Mouse (Mus musculus) left cerebral cortex, adult 2 months (tissue): ENCODE data around the gene Pdcl2. TPM values are rescaled to one million over a fixed set of nuclear protein-coding genes. Genes with fewer than 3 reads are reported as not detected.

Experiments used
- DNase-seq, 2 experiments: peaks; one replicate each; pipeline ENCODE4 v3.0.0; 2021 to 2022; ENCODE audit warnings: low spot score in 2 of 2, mixed read lengths in 1 of 2; ENCODE audit errors: extremely low spot score in 1 of 2
- H3K27ac ChIP-seq: fragments of 200-600 bp; 2 replicates; pipeline ENCODE4 v1.8.1; 2022
- H3K4me3 ChIP-seq: fragments of 200-600 bp; 2 replicates; pipeline ENCODE4 v1.8.1; 2022
- CTCF ChIP-seq: fragments of 200-600 bp; IDR thresholded peaks from 2 replicates; pipeline ENCODE4 v1.8.1; 2022; ENCODE audit warnings: antibody characterized with exemption, mild to moderate bottlenecking, moderate library complexity
- intact Hi-C: fragments of 180-260 bp; cut with DNase I; formaldehyde crosslinking; loops from one replicate; pipeline ENCODE4 v1.15.1; 2025
- long read RNA-seq, 2 experiments: library from polyadenylated mRNA; stranded (forward); transcript quantifications; one replicate each; pipeline ENCODE4 v2.0.0; 2021; ENCODE audit warnings: borderline mapping rate in 2 of 2
- total RNA-seq, 2 experiments: library from RNA; stranded (reverse); gene quantifications; 2 replicates each; pipeline ENCODE4 v1.2.3; 2021

Pdcl2 gene
- total RNA-seq, result not detected
- long read RNA-seq, experiment 1, result 0 reads
- long read RNA-seq, experiment 2, result 0 reads

DNA sequence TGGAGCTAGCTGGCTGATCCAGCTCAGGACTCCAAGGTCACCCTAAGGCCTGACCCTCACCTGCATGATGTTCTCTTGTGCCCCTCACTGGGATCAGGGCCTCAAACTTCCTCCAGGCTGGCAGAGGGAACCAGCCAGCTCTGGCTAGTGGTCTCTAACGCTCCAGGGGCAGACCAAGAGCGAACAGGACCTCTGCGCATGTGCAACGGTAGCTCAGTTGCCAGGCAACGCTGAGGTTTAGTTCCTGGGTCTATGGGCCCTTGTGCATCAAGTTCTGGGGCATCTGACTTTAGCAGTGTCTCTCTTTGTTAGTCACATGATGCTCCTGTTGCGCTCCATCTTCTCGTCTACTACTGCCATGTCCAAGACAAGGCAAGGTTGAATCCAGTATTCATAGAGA is at the start of gene Pdcl2:
Pdcl2 (minus strand) TSS at position 204 of the 400 bp plus-strand sequence.
- no peak within 1 kb of the TSS for H3K4me3 ChIP-seq
- no peak for DNase-seq
- no peak within 1 kb of the TSS for H3K27ac ChIP-seq
- intact Hi-C loops, result no loop called here
- TF ChIP-seq CTCF, result no peak

DNA sequence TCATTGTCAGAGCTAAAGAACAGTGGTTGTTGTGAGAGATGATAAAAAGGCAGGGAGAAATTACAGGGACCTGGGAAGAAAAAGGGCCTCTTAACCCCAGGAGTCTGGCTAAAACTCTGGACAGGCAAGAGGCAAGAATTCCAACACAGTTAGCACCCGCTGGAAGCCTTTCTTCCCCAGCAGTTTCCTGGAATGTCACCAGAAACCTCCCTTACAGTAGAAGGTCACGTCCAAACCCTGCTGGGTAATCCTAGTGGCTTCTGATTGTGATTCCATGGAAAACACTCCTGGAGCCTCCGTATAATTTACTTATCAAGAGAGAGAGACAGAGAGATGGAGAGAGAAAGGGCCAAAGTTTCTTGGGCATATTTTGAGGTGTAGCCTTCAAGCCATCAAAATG is 48.3 kb upstream of the Pdcl2 start:
- no peak for DNase-seq
- Histone ChIP-seq H3K4me3 (no peak overlapping the region), H3K27ac (no peak overlapping the region)
- intact Hi-C loops, result no loop called here
- TF ChIP-seq CTCF, result no peak

DNA sequence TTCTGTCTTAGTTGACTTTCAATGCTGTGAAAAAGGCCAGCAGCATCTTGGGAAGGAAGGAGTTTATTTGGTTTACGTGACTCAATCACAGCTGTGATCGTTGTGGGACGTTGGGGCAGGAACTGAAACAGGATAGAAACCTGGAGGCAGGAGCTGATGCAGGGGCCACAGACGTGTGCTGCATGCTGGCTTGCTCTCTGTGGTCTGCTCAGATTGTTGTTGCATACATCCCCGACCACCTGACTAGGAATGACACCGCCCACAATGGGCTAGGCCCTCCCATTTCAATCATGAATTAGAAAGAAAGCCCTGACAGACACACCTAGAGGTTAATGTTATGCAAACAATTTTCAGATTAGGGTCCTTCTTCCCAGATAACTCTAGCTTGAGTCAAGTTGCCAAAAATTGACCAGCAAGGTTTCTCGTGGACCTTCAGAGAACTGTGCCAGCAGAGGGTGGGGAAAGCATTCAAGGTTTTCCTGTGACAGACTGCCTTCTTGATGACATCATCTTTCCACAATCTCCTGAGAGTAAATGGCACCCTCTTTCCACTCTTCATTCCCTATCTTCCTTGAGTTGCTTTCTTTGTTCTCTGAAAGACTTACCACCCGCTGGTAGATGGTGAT is 38.4 kb upstream of the Pdcl2 start:
- Histone ChIP-seq H3K27ac (no peak overlapping the region), H3K4me3 (no peak overlapping the region)
- DNase-seq, result no peak
- intact Hi-C loops, result no loop called here
- TF ChIP-seq CTCF, result no peak

DNA sequence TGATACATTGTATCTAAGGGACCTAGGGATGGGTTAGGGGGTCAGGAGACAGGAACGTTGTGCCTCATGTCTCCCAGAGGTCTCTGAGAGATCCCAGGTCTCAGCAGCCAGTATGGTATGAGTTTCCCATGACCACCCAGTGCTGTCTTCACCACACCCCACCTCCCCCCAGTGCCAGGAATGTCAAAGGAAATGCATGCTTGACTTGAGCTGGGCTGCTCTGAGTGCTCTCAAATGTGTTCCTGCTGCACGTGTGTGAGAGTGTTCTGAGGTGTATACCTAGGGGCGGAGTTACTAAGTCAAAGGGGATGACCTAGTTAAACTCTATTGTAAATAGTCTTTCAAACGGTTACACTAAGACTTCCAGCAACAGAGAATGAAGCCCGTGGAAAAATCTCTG is 34.5 kb upstream of the Pdcl2 start:
- TF ChIP-seq CTCF, result no peak

DNA sequence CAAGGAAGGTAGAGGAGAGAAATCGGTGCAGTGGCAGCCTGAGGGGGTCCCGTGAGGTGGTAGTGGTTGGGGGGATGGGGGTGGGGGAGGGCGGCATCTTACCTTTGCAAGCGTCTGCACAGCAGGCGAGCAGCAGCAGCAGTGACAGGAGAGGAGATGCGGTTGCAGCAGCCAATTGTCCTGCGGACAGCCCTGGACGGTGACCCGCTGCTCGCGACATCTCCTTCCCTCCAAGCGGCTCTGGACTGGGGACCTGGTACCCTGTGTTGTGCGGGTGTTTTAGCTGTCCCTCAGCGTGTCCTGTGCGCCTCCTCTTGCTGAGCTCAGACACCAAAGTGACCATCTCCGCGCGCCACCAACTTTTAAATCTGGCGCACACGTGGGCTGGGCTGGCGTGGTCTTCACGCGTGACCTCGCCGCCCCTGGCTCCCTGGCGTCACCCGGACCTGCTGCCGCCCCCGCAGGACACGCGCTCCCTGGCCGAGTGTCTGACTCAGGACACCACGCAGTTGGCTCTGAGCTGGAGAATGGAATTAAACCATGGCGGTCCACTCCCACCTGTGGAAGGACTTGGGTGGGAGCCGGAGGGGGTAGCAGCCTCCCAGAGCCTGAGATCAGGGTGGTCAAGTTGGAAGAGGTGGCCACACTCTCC is 32.6 kb upstream of the Pdcl2 start, which contains the start of gene Nmu:
Nmu (minus strand) TSS at position 336 of the 652 bp plus-strand sequence.
- no peak within 1 kb of the TSS for H3K27ac ChIP-seq
- intact Hi-C loops, result no loop called here
- no peak for DNase-seq
- no peak for TF ChIP-seq CTCF
- peak within 1 kb of the TSS; percentile 24 for H3K4me3 ChIP-seq

More for the DNA sequence above, 34.5 kb upstream of the Pdcl2 start:
- Histone ChIP-seq H3K4me3 (no peak overlapping the region), H3K27ac (no peak overlapping the region)
- intact Hi-C loops, result no loop called here
- DNase-seq, result no peak

DNA sequence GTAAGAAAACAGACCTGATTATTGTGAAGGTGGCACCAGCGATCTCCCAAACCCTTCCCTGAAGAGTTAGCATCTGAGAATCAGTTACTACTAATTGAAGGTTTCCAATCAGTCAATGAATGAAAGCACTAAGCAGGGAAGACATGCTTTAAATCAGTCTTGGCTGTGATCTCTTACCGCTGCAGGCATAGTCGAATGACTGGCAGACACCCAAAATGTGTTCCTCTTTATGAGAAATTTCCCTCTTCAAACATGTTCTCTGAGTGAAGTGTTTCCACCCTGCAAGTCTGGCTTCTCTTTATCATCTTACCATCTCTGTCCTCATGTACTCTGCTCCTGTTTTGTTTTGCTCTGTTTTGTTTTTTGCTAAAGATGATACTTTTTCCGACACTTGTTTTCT is 29.8 kb upstream of the Pdcl2 start:
- TF ChIP-seq CTCF, result no peak
- intact Hi-C loops, result no loop called here

DNA sequence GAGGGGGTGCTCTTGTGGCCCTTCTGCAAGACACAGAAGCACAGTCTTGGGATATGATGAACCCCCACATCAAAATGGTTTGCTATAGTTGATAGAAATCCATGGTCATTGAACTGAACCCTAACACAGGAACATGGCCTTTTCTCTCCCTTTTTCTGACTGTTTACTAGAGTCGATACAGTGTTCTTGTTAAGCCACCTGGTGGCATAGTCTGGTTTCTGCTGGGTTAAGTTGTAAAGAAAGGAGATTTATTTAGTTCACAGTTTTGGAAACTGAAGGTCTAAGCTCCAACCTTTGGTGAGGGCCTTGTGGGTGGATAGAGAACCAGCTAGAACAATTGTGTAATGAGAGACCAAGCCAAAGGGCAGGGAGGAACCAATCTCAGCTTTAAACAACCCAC is 29.1 kb upstream of the Pdcl2 start:
- intact Hi-C loops, result no loop called here
- Histone ChIP-seq H3K4me3 (no peak overlapping the region), H3K27ac (no peak overlapping the region)
- no peak; the same call in 1 of the 2 replicates for TF ChIP-seq CTCF
- DNase-seq, result no peak

More for the DNA sequence above, 29.8 kb upstream of the Pdcl2 start:
- no peak for DNase-seq
- Histone ChIP-seq H3K4me3 (no peak overlapping the region), H3K27ac (no peak overlapping the region)

DNA sequence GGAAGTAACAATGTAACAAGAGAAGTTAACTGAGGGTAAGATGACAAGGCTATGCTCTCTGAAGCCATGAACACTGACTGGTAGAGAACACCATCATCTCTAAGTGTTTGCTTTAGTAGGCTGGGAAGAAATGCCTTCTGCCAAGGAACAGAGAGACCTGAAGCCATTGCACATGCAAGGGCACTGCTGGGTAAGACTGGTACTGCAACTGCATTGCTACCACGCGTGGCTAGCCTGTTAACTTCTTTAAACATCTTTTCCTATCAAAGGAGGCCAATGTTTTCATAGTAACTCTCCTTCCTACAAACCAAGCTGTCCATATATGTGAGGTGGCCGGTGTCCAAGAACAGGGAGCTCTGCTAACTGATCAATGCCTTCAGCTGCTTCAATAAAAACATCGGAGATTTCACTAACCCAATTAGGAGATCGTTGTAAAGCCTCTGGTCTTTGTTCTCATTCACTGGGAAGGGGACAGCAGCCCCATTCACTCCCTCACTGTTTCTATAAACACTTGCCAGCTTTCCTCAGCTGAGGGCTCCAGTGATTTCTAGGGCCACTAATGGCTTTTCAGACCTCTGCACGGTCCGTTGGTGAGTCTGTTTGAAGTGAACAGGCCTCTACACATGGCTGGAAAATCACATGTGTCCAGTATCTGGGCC is 21.1 kb upstream of the Pdcl2 start:
- Histone ChIP-seq H3K4me3 (no peak overlapping the region), H3K27ac (no peak overlapping the region)
- intact Hi-C loops, result no loop called here
- TF ChIP-seq CTCF, result peak; percentile 38
- DNase-seq, result no peak

DNA sequence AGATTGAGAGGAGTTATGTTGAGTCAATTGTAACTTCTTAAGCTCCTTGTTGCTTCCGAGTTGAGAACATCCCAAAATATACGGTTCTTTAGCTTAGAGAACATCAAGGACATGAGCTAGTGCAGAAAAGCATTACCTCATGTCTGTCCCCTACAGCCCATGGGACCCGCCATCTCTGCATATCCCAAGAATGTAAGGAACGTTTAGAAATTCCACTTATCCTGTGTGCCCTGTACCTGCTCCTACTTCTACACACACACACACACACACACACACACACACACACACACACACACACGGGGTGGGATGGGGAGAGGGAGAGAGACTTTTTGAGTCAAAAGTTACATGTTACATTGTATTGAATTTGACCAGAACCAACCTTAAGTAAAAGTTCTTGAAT is 20.6 kb upstream of the Pdcl2 start:
- intact Hi-C loops, result no loop called here
- H3K27ac ChIP-seq, result no peak overlapping the region
- TF ChIP-seq CTCF, result no peak
- DNase-seq, result no peak
- H3K4me3 ChIP-seq, result no peak overlapping the region

DNA sequence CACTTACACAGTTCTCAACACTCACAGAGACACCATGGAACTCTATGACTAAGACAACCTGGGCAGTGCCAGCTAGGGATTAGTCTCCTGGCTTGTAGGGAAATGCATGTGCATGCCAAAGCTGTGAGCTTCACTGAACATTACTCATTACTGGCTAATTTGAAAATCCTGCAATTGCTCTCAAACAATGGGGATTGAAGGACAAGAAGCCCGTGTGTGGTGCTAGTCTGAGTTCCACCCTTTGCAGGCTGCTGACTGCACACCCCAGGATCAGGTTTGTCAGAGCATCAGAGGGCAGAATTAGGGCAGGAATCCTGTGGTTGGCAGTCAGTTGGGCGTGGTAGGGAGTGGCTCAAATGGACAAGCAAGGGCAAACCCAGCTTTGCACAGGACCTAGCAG is 15.2 kb upstream of the Pdcl2 start:
- Histone ChIP-seq H3K4me3 (no peak overlapping the region), H3K27ac (no peak overlapping the region)
- intact Hi-C loops, result no loop called here
- TF ChIP-seq CTCF, result no peak
- no peak for DNase-seq

DNA sequence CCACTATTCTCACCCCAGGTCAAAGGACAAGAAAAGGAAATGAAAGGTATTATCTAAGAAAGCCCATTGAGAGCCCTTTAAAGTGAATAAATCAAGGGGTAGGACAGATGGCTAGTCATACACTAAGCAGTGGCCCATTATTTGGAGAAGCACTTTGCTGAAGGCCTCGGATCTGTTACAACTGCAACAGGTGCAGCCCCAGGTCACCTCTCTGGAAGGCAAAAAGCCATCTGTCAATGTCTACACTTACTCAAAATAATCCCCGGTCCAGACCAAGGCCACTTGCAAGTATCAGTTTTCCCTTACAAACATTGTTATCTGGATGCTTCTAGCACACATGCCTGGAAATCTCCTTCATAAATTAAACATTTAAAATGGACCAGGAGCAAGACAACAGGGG is 10.0 kb upstream of the Pdcl2 start:
- Histone ChIP-seq H3K4me3 (no peak overlapping the region), H3K27ac (no peak overlapping the region)
- DNase-seq, result no peak
- intact Hi-C loops, result no loop called here
- no peak for TF ChIP-seq CTCF

DNA sequence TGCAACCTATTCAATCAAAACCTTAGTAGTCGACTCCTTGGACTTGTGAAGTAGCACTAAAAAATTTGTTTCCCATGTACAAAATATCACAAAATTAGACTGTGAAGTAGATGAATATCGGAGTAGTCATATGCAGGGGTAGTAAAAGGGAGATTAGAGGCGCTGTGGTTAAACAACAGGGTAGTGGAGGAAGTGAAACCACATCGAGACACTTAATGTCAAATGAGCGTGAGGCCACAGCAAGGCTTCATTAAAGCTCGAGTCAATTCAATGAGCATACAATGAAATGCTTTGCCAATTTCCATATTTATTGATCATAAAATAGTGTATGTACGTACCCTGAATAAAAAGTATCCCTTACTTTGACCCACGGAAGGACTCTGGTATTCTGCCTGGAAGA is 6.1 kb upstream of the Pdcl2 start:
- intact Hi-C loops, result no loop called here
- no peak for DNase-seq
- TF ChIP-seq CTCF, result no peak
- Histone ChIP-seq H3K4me3 (no peak overlapping the region), H3K27ac (no peak overlapping the region)
